Mouse (Mus musculus) testis, adult 2 months (tissue): ENCODE results near the gene Pld1. TPM values are rescaled to one million over a fixed set of nuclear protein-coding genes. Genes with fewer than 3 reads are reported as not detected.
A peak's percentile ranks its signal among the peaks of the same experiment; 100 is the strongest.

Experiments used
- H3K27ac ChIP-seq: fragments of 200-500 bp; 2 replicates; pipeline ENCODE4 v1.5.1; 2012; ENCODE audit warnings: low read depth, low read length; ENCODE audit not compliant: control insufficient read depth, insufficient read depth
- H3K27me3 ChIP-seq: fragments of 200-500 bp; 2 replicates; pipeline ENCODE4 v1.6.1; 2012; ENCODE audit warnings: mild to moderate bottlenecking, low read length, moderate library complexity; ENCODE audit not compliant: control insufficient read depth, insufficient read depth
- H3K36me3 ChIP-seq: fragments of 200-500 bp; 2 replicates; pipeline ENCODE4 v1.6.1; 2012; ENCODE audit warnings: mild to moderate bottlenecking, low read length; ENCODE audit not compliant: control insufficient read depth, insufficient read depth
- H3K4me1 ChIP-seq: fragments of 200-500 bp; 2 replicates; pipeline ENCODE4 v1.6.1; 2012; ENCODE audit warnings: low read length; ENCODE audit not compliant: control insufficient read depth, insufficient read depth
- H3K4me3 ChIP-seq: fragments of 200-500 bp; 2 replicates; pipeline ENCODE4 v1.5.1; 2012; ENCODE audit warnings: low read depth, mild to moderate bottlenecking, low read length, moderate library complexity, mixed read lengths; ENCODE audit not compliant: control insufficient read depth
- CTCF ChIP-seq: fragments of 200-500 bp; IDR thresholded peaks from 2 replicates; pipeline ENCODE4 v1.5.1; 2012; ENCODE audit warnings: low read depth, mild to moderate bottlenecking, inconsistent platforms, low read length, moderate library complexity; ENCODE audit not compliant: control insufficient read depth, insufficient read depth, insufficient replicate concordance
- POLR2A ChIP-seq: fragments of 200-500 bp; IDR thresholded peaks from 2 replicates; pipeline ENCODE4 v1.6.1; 2012; ENCODE audit warnings: low read depth, mild to moderate bottlenecking, inconsistent platforms, low read length, moderate library complexity; ENCODE audit not compliant: control insufficient read depth
- polyA plus RNA-seq: library from polyadenylated mRNA; depleted of rRNA; stranded (reverse); fragments of >200 nt; gene quantifications from 2 replicates; pipeline ENCODE4 v1.2.3, GENCODE M21; 2012

Gene Pld1
- polyA plus RNA-seq, 1 experiment: 1.0 TPM

DNA sequence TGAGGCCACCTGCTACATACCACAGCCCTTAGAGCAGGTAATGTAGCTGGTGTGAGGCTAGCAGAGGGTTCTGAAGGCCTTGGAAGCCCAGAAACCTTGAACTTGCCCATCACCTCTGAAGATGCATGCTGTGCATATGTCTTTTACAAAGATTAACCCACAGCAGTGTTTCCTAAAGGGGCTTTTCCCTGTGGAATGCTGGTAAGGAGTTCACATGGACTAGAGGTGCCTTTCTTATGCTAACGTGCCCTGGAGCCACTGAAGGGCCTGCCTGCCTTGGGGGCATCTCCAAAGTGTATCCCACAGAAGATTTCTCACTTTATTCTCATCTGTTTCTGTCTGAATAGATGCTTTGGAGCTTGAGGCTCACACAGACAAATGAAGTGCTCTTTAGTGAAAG, 152.8 kb downstream of the Pld1 start:
- TF ChIP-seq CTCF: no peak
- TF ChIP-seq POLR2A: no peak
- no peaks in the 10 kb centered on the region for H3K27me3 ChIP-seq
- no peak overlapping the region for H3K4me3 ChIP-seq
- peaks cover 2% of the 10 kb centered on the region for H3K4me1 ChIP-seq
- H3K36me3 ChIP-seq: no peaks in the 10 kb centered on the region
- H3K27ac ChIP-seq: no peak overlapping the region

DNA sequence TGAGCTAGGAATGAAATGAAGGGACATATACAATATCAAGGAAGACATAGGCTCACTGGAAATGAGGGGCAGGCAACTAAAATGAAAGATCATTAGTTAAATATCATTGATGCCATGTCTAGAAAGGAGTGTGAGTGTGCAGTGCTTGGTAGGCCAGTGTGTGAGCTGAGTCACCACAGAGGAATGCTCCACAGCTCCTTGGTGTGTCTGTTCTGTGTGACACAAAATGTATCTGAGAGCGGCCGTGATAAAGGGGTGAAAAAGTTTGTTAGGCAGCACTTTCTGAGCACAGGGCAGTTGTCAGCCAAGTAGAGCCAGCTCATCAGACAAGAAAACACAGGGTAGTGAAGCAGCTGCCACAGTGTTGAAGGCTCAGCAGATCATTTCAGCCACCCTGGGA, 153.2 kb downstream of the Pld1 start:
- TF ChIP-seq POLR2A: no peak
- TF ChIP-seq CTCF: no peak

DNA sequence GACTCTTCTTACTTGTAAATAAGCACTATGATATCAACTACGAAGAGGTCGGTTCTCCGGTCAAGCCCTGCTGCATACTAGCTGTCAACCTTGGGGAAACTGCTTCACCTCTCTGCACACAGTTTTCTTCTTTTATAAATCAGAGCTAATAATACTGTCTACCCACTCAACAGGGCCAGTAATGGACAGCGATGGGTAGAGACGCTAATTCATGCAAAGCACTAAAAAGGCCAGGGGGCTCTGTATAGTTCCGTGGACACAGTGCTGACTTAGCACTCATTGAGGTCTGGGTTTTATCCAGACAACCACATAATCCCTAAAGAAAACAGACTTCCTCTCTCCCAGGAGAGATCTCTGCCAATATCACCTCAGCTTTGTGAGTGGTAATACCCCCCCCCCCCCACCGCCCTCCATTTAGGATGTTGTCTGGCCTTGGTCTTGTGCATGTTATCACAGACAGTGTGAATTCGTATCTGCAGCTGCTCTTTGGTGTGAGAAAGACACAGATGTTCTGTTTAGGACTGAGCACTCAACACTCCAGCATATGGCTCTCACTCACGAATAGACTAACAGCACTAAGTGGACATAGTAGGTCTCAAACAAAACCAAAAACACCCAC, 155.3 kb downstream of the Pld1 start:
- Histone ChIP-seq H3K4me1 (peaks cover 2% of the 10 kb centered on the region), H3K27ac (no peak overlapping the region), H3K36me3 (no peaks in the 10 kb centered on the region), H3K27me3 (no peaks in the 10 kb centered on the region), H3K4me3 (no peak overlapping the region)
- TF ChIP-seq CTCF: no peak
- TF ChIP-seq POLR2A: no peak

More for the DNA sequence above, 153.2 kb downstream of the Pld1 start:
- H3K4me1 ChIP-seq: peaks cover 2% of the 10 kb centered on the region
- H3K27ac ChIP-seq: no peak overlapping the region
- H3K36me3 ChIP-seq: no peaks in the 10 kb centered on the region
- no peaks in the 10 kb centered on the region for H3K27me3 ChIP-seq
- no peak overlapping the region for H3K4me3 ChIP-seq

- no peaks in the 10 kb centered on the region for H3K36me3 ChIP-seq
- no peak overlapping the region for H3K27ac ChIP-seq
- no peaks in the 10 kb centered on the region for H3K27me3 ChIP-seq
- H3K4me3 ChIP-seq: no peak overlapping the region
- TF ChIP-seq POLR2A: no peak
- TF ChIP-seq CTCF: no peak
- peaks cover 2% of the 10 kb centered on the region for H3K4me1 ChIP-seq
Observed at GRCm38 (mm10) chr3:28095451-28095850, 157.0 kb downstream of the Pld1 start.

GRCm38 (mm10) chr3:28099175-28099574, 160.7 kb downstream of the Pld1 start:
- H3K27ac ChIP-seq: no peak overlapping the region
- H3K27me3 ChIP-seq: no peaks in the 10 kb centered on the region
- no peak overlapping the region for H3K4me3 ChIP-seq
- peaks cover 2% of the 10 kb centered on the region for H3K4me1 ChIP-seq
- no peak for TF ChIP-seq CTCF
- no peak for TF ChIP-seq POLR2A
- no peaks in the 10 kb centered on the region for H3K36me3 ChIP-seq

- Histone ChIP-seq H3K36me3 (no peaks in the 10 kb centered on the region), H3K4me3 (no peak overlapping the region), H3K27ac (no peak overlapping the region), H3K4me1 (no peaks in the 10 kb centered on the region; the same call in 1 of the 2 replicates), H3K27me3 (no peaks in the 10 kb centered on the region)
- no peak for TF ChIP-seq POLR2A
- no peak for TF ChIP-seq CTCF
Observed at GRCm38 (mm10) chr3:28104992-28105391, 166.5 kb downstream of the Pld1 start.

GRCm38 (mm10) chr3:28107446-28108004, 169.0 kb downstream of the Pld1 start:
- Histone ChIP-seq H3K4me3 (no peak overlapping the region), H3K4me1 (no peaks in the 10 kb centered on the region; the same call in 1 of the 2 replicates), H3K27me3 (no peaks in the 10 kb centered on the region), H3K27ac (peak overlapping the region; percentile 42; the same call in 1 of the 2 replicates), H3K36me3 (no peaks in the 10 kb centered on the region)
- TF ChIP-seq POLR2A: no peak
- TF ChIP-seq CTCF: no peak

DNA sequence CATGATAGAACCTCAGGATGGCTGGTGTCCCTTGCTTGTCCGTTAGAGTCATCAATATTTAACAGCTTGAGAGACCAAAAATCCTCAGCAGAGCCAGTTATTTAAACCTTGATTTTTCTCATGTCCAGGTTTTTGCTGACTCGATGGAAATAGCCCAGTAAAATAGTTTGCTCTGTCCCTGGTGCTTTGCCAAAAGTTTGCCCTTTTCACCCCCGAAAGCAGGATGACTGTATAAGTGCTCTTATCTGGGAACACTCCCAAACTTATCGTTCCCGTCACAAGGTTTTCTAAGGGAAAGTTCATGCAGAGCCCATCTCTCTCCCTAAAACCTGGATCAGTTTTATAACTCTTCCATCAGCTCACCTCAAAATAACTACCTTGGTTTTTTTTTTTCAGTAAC, 173.0 kb downstream of the Pld1 start:
- Histone ChIP-seq H3K36me3 (no peaks in the 10 kb centered on the region), H3K4me3 (no peak overlapping the region), H3K27ac (no peak overlapping the region), H3K27me3 (no peaks in the 10 kb centered on the region), H3K4me1 (no peaks in the 10 kb centered on the region; the same call in 1 of the 2 replicates)
- TF ChIP-seq POLR2A (no peak), CTCF (no peak)
